Mouse (Mus musculus): ENCODE measurements at regions not wholly inside any gene's neighbourhood (a gene's known extent, or its start where the extent isn't known, plus 50 kb on each side); places are given as distances from the start of the nearest gene placed in this dataset.

- DNase-seq, result no peak
These were observed 160.9 kb downstream of the 4930564D02Rik start for GRCm38 (mm10) chr3:105227551-105227950.

GRCm38 (mm10) chr3:105228401-105228800 is 161.8 kb downstream of the 4930564D02Rik start:
- DNase-seq, result no peak

GRCm38 (mm10) chr3:105241048-105241447 is 174.4 kb downstream of the 4930564D02Rik start:
- no peak for DNase-seq

- DNase-seq, result no peak
These were observed 190.5 kb downstream of the 4930564D02Rik start for GRCm38 (mm10) chr3:105257096-105257495.

GRCm38 (mm10) chr3:105275241-105275640 is 176.9 kb upstream of the Kcnd3 start:
- DNase-seq, result peak; percentile 11

GRCm38 (mm10) chr3:105280971-105281370 is 171.2 kb upstream of the Kcnd3 start:
- DNase-seq, result no peak

GRCm38 (mm10) chr3:105281686-105282085 is 170.4 kb upstream of the Kcnd3 start:
- DNase-seq, result no peak

- no peak for DNase-seq
These were observed 153.9 kb upstream of the Kcnd3 start for GRCm38 (mm10) chr3:105298273-105298672.

- no peak for DNase-seq
These were observed 151.2 kb upstream of the Kcnd3 start for GRCm38 (mm10) chr3:105300693-105301548.

- no peak for DNase-seq
These were observed 144.5 kb upstream of the Kcnd3 start for GRCm38 (mm10) chr3:105307676-105308075.

GRCm38 (mm10) chr3:105309020-105309419 is 143.1 kb upstream of the Kcnd3 start:
- no peak for DNase-seq

- no peak for DNase-seq
These were observed 98.9 kb upstream of the Kcnd3 start for GRCm38 (mm10) chr3:105353268-105353667.

- DNase-seq, result no peak
These were observed 97.8 kb upstream of the Kcnd3 start for GRCm38 (mm10) chr3:105354123-105354931.

- no peak for DNase-seq
These were observed 94.6 kb upstream of the Kcnd3 start for GRCm38 (mm10) chr3:105357511-105357910.

GRCm38 (mm10) chr3:105359636-105360035 is 92.5 kb upstream of the Kcnd3 start:
- no peak for DNase-seq

GRCm38 (mm10) chr3:105364685-105365084 is 87.4 kb upstream of the Kcnd3 start:
- DNase-seq, result peak; percentile 13

GRCm38 (mm10) chr3:105366806-105367205 is 85.3 kb upstream of the Kcnd3 start:
- DNase-seq, result no peak

- no peak for DNase-seq
These were observed 84.2 kb upstream of the Kcnd3 start for GRCm38 (mm10) chr3:105367972-105368371.

- DNase-seq, result no peak
These were observed 79.7 kb upstream of the Kcnd3 start for GRCm38 (mm10) chr3:105372371-105372828.

- no peak for DNase-seq
These were observed 77.8 kb upstream of the Kcnd3 start for GRCm38 (mm10) chr3:105374306-105374705.

GRCm38 (mm10) chr3:105374836-105375235 is 77.3 kb upstream of the Kcnd3 start:
- no peak for DNase-seq

GRCm38 (mm10) chr3:105375383-105375782 is 76.7 kb upstream of the Kcnd3 start:
- no peak for DNase-seq

GRCm38 (mm10) chr3:105375820-105376219 is 76.3 kb upstream of the Kcnd3 start:
- DNase-seq, result no peak

- no peak for DNase-seq
These were observed 75.8 kb upstream of the Kcnd3 start for GRCm38 (mm10) chr3:105376346-105376745.
